ENCODE assay signal across 8 mouse cellular contexts in genomic region chr12:110702556-110702955, GRCm38 (mm10). TPM values are rescaled to one million over a fixed set of nuclear protein-coding genes. Genes with fewer than 3 reads are reported as not detected.
A peak's percentile ranks its signal among the peaks of the same experiment; 100 is the strongest.
DNase-seq lines count a peak whose midpoint lies in the region; ATAC-seq lines count a peak whose summit lies in the region.

Gene Hsp90aa1, minus strand, starts transcription at chr12:110702728.

- no peak for DNase-seq in layer of hippocampus, adult 18-20 months (ENCODE audit: low spot score in 2 of 2)
- no peak for DNase-seq in layer of hippocampus, adult 9-11 months
- DNase-seq in adrenal gland, postnatal 25 days = no peak
- DNase-seq in gastrocnemius, postnatal 14 days = no peak
- no peak for DNase-seq in adipocyte (ENCODE audit: low spot score)
- no peak for DNase-seq in spleen, adult 18-20 months

- no peaks in the 10 kb centered on the region for H3K36me3 ChIP-seq in intestine, embryonic 15.5 days

- H3K27me3 ChIP-seq in intestine, embryonic 15.5 days (replicated peaks) = no peaks in the 10 kb centered on the region

- no peak within 1 kb of the TSS; the same call in 1 of the 2 replicates for H3K9ac ChIP-seq in intestine, embryonic 15.5 days

- no peaks in the 10 kb centered on the region for H3K9me3 ChIP-seq in intestine, embryonic 15.5 days

- no peak for ATAC-seq in intestine, embryonic 15.5 days
- ATAC-seq in megakaryocyte-erythroid progenitor cell, adult 5-6 weeks (replicated peaks; ENCODE audit: low FRiP score, low TSS enrichment, poor library complexity, severe bottlenecking) = no peak

- WGBS in intestine, embryonic 15.5 days = 47% methylated on average over 4 of the region's 4 CpGs

- H3K4me1 ChIP-seq in intestine, embryonic 15.5 days (replicated peaks) = peaks cover 5% of the 10 kb centered on the region

- intact Hi-C loops in gastrocnemius, postnatal 14 days (cut with DNase I; ENCODE audit: low total_unique reads) = loop anchor here (5.0 kb wide), 1 partner anchor 105 kb away; no protein-coding TSS in a partner anchor

- H3K27ac ChIP-seq in intestine, embryonic 15.5 days = 0 out of 2 replicates have a peak within 1 kb of the TSS, but pooled peaks have one; percentile 36

- H3K4me3 ChIP-seq in intestine, embryonic 15.5 days (replicated peaks) = no peak within 1 kb of the TSS

- no peak within 1 kb of the TSS for H3K4me2 ChIP-seq in intestine, embryonic 15.5 days (replicated peaks)

RNA-seq across cellular contexts. Expression of gene Hsp90aa1, which starts in this region (rescaled TPM):
- 1,000 to 10,000 TPM; 1,024 to 1,077 TPM for total RNA-seq in layer of hippocampus, adult 18-20 months (2021)
- total RNA-seq in adrenal gland, postnatal 25 days (2021) = 462 and 716 TPM in 2 replicates
- 10 to 100 TPM; 33.3 to 62.2 TPM for total RNA-seq in gastrocnemius, postnatal 14 days (2021)
- 887 and 955 TPM in 2 replicates for polyA plus RNA-seq in intestine, embryonic 15.5 days (2015; fragmentation: Nextera tagmentation; extraction: Ambion mirVana)
- total RNA-seq in megakaryocyte-erythroid progenitor cell, adult 5-6 weeks (2014; fragmentation: Nextera tagmentation) = 1,358 and 1,376 TPM in 2 replicates
- total RNA-seq in megakaryocyte-erythroid progenitor cell, adult 5-6 weeks (2017) = 3,639 and 4,695 TPM in 2 replicates
